Mouse (Mus musculus): ENCODE measurements around the gene Dnajc22. TPM values are rescaled to one million over a fixed set of nuclear protein-coding genes. Genes with fewer than 3 reads are reported as not detected.

Gene Dnajc22
- polyA plus RNA-seq, 1 experiment from 2014 or later = 0.47 TPM

DNA sequence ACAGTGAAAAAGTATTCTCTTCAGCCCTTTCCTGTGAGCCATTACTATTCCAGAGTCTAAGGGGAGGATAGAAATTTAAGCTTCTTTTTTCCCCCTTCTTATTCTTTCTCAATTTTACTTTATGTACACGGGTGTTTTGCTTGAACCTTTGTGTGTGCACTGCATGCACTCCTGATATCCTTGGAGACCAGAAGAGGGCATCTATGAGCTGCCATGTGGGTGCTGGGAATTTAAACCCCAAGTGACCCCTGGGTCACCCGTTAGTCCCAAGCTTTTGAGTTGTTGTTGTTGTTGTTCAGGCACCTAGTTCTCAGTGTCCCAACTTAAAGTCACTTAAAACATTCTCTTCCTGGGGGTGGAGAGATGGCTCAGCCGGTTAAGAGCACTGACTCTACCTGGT lies 7.0 kb downstream of the Dnajc22 start:
- H3K4me3 ChIP-seq (replicated peaks) = no peak overlapping the region
- H3K27ac ChIP-seq (replicated peaks) = no peak overlapping the region
- H3K9ac ChIP-seq (replicated peaks) = no peak overlapping the region
- peaks cover 38% of the 10 kb centered on the region for H3K4me1 ChIP-seq
- H3K9me3 ChIP-seq (replicated peaks) = no peaks in the 10 kb centered on the region
- no peaks in the 10 kb centered on the region for H3K36me3 ChIP-seq
- peaks cover 63% of the 10 kb centered on the region for H3K27me3 ChIP-seq (replicated peaks)
- no peak for ATAC-seq (ENCODE audit: low FRiP score)
- 49% methylated on average over 3 of the region's 3 CpGs for WGBS
- H3K4me2 ChIP-seq = no peak overlapping the region

- Histone ChIP-seq H3K4me3 (replicated peaks) (no peak overlapping the region), H3K36me3 (no peaks in the 10 kb centered on the region), H3K9me3 (replicated peaks) (no peaks in the 10 kb centered on the region), H3K9ac (replicated peaks) (no peak overlapping the region), H3K4me2 (no peak overlapping the region), H3K4me1 (no peaks in the 10 kb centered on the region), H3K27me3 (replicated peaks) (peaks cover 12% of the 10 kb centered on the region; the same call in 1 of the 2 replicates), H3K27ac (replicated peaks) (no peak overlapping the region)
- WGBS = 47% methylated on average over 7 of the region's 7 CpGs
- ATAC-seq (ENCODE audit: low FRiP score) = no peak
Observed at GRCm38 (mm10) chr15:99105238-99105637, 12.3 kb downstream of the Dnajc22 start.

DNA sequence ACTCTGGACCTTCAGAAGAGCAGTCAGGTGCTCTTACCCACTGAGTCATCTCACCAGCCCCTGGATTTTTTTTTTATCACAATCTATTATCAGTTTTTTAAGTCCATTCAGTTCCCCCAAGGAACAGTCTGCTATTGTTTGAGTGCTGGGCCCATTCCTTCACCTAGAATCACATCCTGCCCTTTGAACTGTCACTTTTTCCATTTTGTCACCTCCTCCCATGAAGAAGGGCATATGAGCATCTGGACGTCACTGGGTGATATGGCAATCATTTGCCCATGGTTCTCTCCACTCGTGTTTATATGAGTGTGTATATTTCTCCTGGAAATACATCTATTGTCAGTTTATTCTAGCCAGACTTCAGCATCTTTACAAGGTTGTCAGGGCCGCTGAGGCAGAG lies 14.9 kb downstream of the Dnajc22 start:
- Histone ChIP-seq H3K9ac (replicated peaks) (no peak overlapping the region), H3K9me3 (replicated peaks) (no peaks in the 10 kb centered on the region), H3K36me3 (no peaks in the 10 kb centered on the region), H3K27me3 (replicated peaks) (no peaks in the 10 kb centered on the region), H3K4me3 (replicated peaks) (no peak overlapping the region), H3K4me2 (no peak overlapping the region), H3K27ac (replicated peaks) (no peak overlapping the region), H3K4me1 (no peaks in the 10 kb centered on the region)
- WGBS = 84% methylated on average over 3 of the region's 3 CpGs
- no peak for ATAC-seq (ENCODE audit: low FRiP score)

DNA sequence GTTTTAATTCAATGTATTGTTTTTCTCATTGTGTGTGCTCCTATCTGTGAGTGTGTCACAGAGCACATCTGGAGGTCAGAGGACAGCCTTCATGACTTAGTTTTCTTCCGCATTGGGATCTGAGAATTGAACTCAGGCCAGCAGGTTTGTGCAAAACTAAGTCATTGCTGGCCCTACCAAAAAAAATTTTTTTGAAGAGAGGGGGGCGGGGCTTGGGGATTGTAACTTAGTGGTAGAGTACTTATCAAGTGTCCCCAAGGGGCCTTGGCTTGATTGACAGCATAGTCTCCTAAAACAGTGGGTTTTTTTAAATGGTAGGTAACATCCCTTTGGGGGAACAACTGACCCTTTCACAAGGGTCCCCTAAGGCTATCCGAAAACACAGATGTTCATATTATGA lies 18.2 kb downstream of the Dnajc22 start:
- Histone ChIP-seq H3K27me3 (replicated peaks) (no peaks in the 10 kb centered on the region), H3K9ac (replicated peaks) (no peak overlapping the region), H3K4me2 (no peak overlapping the region), H3K4me1 (peaks cover 4% of the 10 kb centered on the region; the same call in 1 of the 2 replicates), H3K36me3 (no peaks in the 10 kb centered on the region), H3K27ac (replicated peaks) (no peak overlapping the region), H3K4me3 (replicated peaks) (no peak overlapping the region), H3K9me3 (replicated peaks) (no peaks in the 10 kb centered on the region)
- WGBS = 92% methylated on average over 3 of the region's 3 CpGs
- ATAC-seq (ENCODE audit: low FRiP score) = no peak

DNA sequence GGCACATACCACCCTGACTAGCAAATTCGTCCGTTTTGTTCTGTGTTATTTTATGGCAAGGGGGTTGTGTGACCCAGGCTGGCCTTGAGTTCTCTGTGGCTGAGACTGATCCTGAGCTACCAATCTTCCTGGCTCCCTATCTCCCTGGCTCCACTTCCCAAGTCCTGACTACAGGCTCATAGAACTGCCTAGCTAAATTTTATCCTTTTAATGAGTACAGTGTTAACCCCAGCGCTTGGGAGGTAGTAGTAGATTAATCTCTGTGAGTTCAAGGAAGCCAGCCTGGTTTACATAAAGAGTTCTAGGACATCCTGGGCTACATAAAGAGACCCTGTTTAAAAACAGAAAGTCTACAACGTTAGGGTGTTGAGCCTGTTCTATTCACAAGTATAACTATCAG lies 18.8 kb downstream of the Dnajc22 start:
- no peak overlapping the region for H3K4me3 ChIP-seq (replicated peaks)
- WGBS = 77% methylated on average over 4 of the region's 4 CpGs
- no peaks in the 10 kb centered on the region for H3K9me3 ChIP-seq (replicated peaks)
- H3K4me2 ChIP-seq = no peak overlapping the region
- H3K27me3 ChIP-seq (replicated peaks) = no peaks in the 10 kb centered on the region
- H3K9ac ChIP-seq (replicated peaks) = no peak overlapping the region
- H3K4me1 ChIP-seq = peaks cover 4% of the 10 kb centered on the region; the same call in 1 of the 2 replicates
- H3K36me3 ChIP-seq = no peaks in the 10 kb centered on the region
- no peak overlapping the region for H3K27ac ChIP-seq (replicated peaks)
- no peak for ATAC-seq (ENCODE audit: low FRiP score)

DNA sequence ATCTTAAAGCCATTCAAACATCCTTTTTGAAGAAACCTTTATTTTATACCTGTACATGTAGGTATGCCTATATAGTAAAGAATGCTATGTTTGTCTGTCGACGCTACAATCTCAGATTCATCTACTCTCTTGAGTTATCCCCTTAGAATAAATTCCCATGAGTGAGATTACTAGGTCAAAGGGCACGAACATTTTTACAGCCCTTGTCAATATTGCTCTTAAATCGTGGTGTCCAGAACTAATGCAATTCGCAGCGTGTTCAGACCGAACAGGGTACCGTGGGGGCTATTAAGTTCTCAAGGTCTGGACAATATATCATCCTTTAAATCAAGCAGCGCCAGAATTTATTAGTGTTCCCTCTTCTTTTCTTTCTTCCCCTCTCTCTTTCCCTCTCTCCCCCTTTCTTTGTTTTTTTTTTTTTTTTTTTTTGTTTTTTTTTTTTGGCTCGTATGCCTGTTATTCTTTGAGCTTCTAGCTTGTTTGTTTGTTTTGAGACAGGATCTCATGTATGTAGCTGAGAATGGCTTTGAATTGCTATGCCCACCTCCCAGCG lies 19.9 kb downstream of the Dnajc22 start:
- no peaks in the 10 kb centered on the region for H3K9me3 ChIP-seq (replicated peaks)
- H3K27me3 ChIP-seq (replicated peaks) = no peaks in the 10 kb centered on the region
- H3K27ac ChIP-seq (replicated peaks) = no peak overlapping the region
- no peak overlapping the region for H3K9ac ChIP-seq (replicated peaks)
- H3K4me3 ChIP-seq (replicated peaks) = no peak overlapping the region
- no peaks in the 10 kb centered on the region for H3K36me3 ChIP-seq
- H3K4me2 ChIP-seq = peak overlapping the region; percentile 25
- peaks cover 4% of the 10 kb centered on the region; the same call in 1 of the 2 replicates for H3K4me1 ChIP-seq
- ATAC-seq (ENCODE audit: low FRiP score) = no peak
- 32% methylated on average over 11 of the region's 11 CpGs for WGBS

DNA sequence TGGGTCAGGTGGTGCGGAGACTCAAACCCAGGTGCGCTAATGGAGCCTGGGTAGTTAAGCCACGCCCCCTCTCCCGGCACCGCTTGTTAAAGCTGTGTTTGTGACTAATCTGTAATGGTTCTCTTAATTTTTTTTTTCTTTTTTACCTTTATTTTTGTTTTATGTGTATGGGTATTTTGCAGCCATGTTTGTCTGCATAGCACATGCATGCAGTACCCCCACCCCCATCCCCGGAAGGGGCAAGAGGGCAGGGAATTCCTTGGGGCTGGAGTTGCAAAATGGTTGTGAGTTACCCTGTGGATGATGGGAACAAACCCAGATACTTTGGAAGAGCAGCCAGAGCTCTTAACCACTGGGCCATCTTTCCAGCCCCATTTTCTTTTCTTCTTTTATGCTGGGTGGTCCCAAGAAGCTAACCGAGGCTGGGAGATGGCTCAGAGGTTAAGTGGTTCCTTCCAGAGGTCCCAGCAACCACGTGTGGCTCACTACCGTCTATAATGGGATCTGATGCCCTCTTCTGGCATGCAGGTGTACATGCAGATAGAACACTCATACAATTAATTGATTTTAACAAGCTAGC lies 20.5 kb downstream of the Dnajc22 start:
- no peaks in the 10 kb centered on the region for H3K27me3 ChIP-seq (replicated peaks)
- H3K4me3 ChIP-seq (replicated peaks) = no peak overlapping the region
- no peak overlapping the region for H3K27ac ChIP-seq (replicated peaks)
- peaks cover 4% of the 10 kb centered on the region; the same call in 1 of the 2 replicates for H3K4me1 ChIP-seq
- H3K9ac ChIP-seq (replicated peaks) = no peak overlapping the region
- H3K9me3 ChIP-seq (replicated peaks) = no peaks in the 10 kb centered on the region
- H3K4me2 ChIP-seq = peak overlapping the region; percentile 25
- H3K36me3 ChIP-seq = no peaks in the 10 kb centered on the region
- ATAC-seq (ENCODE audit: low FRiP score) = no peak
- 8% methylated on average over 9 of the region's 9 CpGs for WGBS

DNA sequence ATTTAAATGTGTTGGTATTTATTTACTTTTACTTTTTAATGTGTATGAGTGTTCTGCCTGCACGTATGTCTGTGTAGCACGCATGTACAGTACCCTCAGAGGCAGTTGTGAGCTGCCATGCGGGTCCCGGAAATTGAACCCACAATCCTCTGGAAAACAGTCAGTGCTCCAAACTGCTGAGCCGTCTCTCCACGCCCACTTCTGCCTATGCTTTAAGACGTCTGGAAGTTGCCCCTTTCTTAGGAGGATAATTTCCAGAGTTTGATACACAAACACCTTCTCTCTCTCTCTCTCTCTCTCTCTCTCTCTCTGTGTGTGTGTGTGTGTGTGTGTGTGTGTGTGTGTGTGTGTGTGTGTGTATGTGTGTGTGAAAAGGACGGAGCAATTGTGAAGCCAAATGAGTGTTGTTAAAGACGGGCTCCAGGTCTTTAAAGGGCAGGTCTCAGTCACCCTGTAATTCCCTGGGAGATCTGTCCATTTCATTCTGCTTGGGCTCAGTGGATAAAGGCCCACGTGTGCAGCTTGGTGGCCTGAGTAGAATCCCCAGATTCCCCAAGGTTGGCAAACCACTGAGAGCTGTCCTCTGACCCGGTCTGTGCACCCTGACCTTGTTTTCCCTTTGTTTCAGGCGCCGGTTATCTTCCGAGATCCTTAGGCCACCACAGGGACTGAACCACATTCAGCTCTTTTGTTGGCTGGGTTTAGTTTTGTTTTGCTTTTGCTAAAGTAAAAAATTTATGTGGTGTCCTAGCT lies 21.5 kb downstream of the Dnajc22 start:
- no peaks in the 10 kb centered on the region for H3K27me3 ChIP-seq (replicated peaks)
- WGBS = 44% methylated on average over 14 of the region's 14 CpGs
- ATAC-seq (ENCODE audit: low FRiP score) = no peak
- H3K4me2 ChIP-seq = no peak overlapping the region
- no peaks in the 10 kb centered on the region for H3K36me3 ChIP-seq
- no peaks in the 10 kb centered on the region for H3K9me3 ChIP-seq (replicated peaks)
- no peak overlapping the region for H3K27ac ChIP-seq (replicated peaks)
- H3K9ac ChIP-seq (replicated peaks) = no peak overlapping the region
- no peak overlapping the region for H3K4me3 ChIP-seq (replicated peaks)
- peaks cover 4% of the 10 kb centered on the region; the same call in 1 of the 2 replicates for H3K4me1 ChIP-seq

GRCm38 (mm10) chr15:99115065-99115423 lies 22.1 kb downstream of the Dnajc22 start:
- ATAC-seq (ENCODE audit: low FRiP score) = no peak
- no peaks in the 10 kb centered on the region for H3K27me3 ChIP-seq (replicated peaks)
- H3K9ac ChIP-seq (replicated peaks) = no peak overlapping the region
- no peak overlapping the region for H3K4me3 ChIP-seq (replicated peaks)
- H3K9me3 ChIP-seq (replicated peaks) = no peaks in the 10 kb centered on the region
- H3K36me3 ChIP-seq = no peaks in the 10 kb centered on the region
- H3K27ac ChIP-seq (replicated peaks) = no peak overlapping the region
- H3K4me1 ChIP-seq = peaks cover 4% of the 10 kb centered on the region; the same call in 1 of the 2 replicates
- WGBS = 88% methylated on average over 7 of the region's 7 CpGs
- no peak overlapping the region for H3K4me2 ChIP-seq

DNA sequence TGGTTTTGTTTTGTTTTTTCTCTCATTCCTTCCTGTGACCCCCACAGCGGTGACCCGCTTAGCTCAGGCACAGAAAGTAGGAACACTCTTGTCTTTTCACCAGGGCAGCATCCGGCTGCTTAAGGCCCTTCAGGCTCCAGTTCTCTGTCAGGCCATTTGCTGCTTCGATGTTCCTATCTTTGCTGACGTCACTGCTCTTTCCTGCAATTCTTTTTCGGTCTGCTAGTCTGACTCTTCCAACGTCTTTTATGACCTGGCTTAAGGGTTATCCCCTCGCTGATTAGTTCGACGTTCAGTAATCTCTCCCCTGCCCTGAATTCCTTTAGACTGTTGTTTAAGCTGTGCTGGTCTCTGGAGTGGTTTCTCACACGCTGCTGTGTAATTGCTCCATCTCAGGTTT lies 23.6 kb downstream of the Dnajc22 start:
- WGBS = 41% methylated on average over 11 of the region's 11 CpGs
- Histone ChIP-seq H3K9ac (replicated peaks) (no peak overlapping the region), H3K4me1 (peaks cover 4% of the 10 kb centered on the region; the same call in 1 of the 2 replicates), H3K27me3 (replicated peaks) (no peaks in the 10 kb centered on the region), H3K36me3 (no peaks in the 10 kb centered on the region), H3K27ac (replicated peaks) (no peak overlapping the region), H3K4me2 (no peak overlapping the region), H3K4me3 (replicated peaks) (no peak overlapping the region), H3K9me3 (replicated peaks) (no peaks in the 10 kb centered on the region)
- ATAC-seq (ENCODE audit: low FRiP score) = no peak

DNA sequence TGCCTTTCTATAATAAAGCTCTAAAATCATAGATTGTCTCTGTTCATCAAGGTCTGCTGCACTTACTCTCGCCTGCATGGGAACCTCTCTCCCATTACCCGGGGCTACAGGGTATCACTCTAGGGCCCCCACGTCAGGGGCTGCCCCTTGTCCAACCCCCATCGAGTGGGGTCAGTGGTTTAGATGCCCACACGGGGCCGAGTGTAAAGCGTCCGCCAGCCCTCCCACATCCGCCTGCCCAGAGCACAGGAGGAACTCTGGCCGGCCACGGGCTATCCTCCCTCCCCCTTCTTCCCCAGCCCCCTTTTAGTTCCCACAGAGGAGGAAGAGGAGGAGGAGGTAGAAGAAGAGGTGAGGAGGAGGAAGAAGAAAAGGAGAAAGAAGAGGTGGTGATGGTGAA lies 27.8 kb downstream of the Dnajc22 start:
- 17% methylated on average over 11 of the region's 11 CpGs for WGBS

DNA sequence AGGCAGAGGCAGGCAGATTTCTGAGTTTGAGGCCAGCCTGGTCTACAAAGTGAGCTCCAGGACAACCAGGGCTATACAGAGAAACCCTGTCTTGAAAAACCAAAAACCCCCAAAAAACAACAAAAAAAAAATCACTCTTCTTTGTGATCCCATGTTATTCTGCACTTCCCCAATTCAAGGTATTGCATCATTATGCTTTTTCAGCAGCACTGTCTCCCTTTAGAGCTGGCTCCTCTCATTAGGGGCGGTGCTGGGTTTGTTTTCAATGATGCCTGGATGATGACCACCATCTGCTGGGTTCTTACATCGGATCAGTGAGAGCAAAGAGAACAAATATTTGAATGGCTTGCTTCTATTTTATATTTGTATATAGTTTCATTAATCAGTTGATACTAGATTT lies 29.7 kb downstream of the Dnajc22 start:
- peaks cover 9% of the 10 kb centered on the region for H3K4me1 ChIP-seq
- 83% methylated on average over 2 of the region's 2 CpGs for WGBS
- H3K9me3 ChIP-seq (replicated peaks) = no peaks in the 10 kb centered on the region
- no peak overlapping the region for H3K4me2 ChIP-seq
- H3K4me3 ChIP-seq (replicated peaks) = no peak overlapping the region
- no peak overlapping the region for H3K27ac ChIP-seq (replicated peaks)
- H3K27me3 ChIP-seq (replicated peaks) = no peaks in the 10 kb centered on the region
- H3K36me3 ChIP-seq = no peaks in the 10 kb centered on the region
- no peak overlapping the region for H3K9ac ChIP-seq (replicated peaks)
- ATAC-seq (ENCODE audit: low FRiP score) = no peak

More for the DNA sequence above, 27.8 kb downstream of the Dnajc22 start:
- H3K27me3 ChIP-seq (replicated peaks) = no peaks in the 10 kb centered on the region
- H3K9ac ChIP-seq (replicated peaks) = no peak overlapping the region
- H3K9me3 ChIP-seq (replicated peaks) = no peaks in the 10 kb centered on the region
- no peak overlapping the region for H3K4me2 ChIP-seq
- H3K27ac ChIP-seq (replicated peaks) = no peak overlapping the region
- no peak overlapping the region for H3K4me3 ChIP-seq (replicated peaks)
- H3K36me3 ChIP-seq = no peaks in the 10 kb centered on the region
- peaks cover 7% of the 10 kb centered on the region for H3K4me1 ChIP-seq
- ATAC-seq (ENCODE audit: low FRiP score) = no peak

Data from neural tube, embryonic 15.5 days (tissue).